Mouse (Mus musculus): ENCODE measurements around the gene Hes7.

Gene Hes7

DNA sequence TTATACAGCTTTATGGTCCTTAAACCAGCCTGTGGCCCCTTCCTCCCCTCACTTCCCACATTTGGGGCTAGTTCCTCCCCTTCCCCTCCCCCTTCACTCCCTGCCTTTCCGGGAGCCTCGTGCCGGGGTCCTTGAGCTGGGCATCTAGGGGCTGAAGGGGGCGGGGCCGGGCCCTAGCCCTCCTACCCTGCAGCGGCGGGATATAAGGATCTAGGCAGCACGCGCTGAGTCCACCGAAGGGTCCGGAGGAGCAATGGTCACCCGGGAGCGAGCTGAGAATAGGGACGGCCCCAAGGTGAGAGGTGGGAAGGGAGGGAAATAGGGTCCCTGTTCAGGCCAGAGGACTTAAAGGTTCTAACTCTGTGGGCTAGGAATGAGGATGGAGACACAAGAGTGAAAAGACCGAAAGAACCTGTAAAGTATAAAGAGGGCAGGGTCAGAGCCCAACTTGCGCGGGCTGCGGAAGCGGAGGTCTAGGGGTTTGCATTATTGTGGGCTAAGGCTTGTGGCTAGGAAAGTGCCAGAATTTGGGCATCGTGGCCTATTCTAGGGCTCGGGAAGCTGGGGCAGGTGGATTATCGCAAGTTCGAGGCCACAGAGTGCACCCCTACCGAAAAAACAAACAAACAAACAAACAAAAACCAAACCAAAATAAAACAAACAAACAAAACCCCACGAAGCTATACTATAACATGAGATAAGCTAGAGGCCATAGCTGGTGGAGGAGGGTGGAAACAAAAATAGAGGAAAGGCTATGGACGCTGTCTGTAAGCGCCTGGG is at the start of gene Hes7:
Gene Hes7 (plus strand): TSS at position 184 of the 780 bp plus-strand sequence.
- in situ Hi-C loops (cut with MseI, MboI), result loop anchor here (5.0 kb wide), 2 partner anchors 53 to 58 kb away; no protein-coding TSS in a partner anchor

DNA sequence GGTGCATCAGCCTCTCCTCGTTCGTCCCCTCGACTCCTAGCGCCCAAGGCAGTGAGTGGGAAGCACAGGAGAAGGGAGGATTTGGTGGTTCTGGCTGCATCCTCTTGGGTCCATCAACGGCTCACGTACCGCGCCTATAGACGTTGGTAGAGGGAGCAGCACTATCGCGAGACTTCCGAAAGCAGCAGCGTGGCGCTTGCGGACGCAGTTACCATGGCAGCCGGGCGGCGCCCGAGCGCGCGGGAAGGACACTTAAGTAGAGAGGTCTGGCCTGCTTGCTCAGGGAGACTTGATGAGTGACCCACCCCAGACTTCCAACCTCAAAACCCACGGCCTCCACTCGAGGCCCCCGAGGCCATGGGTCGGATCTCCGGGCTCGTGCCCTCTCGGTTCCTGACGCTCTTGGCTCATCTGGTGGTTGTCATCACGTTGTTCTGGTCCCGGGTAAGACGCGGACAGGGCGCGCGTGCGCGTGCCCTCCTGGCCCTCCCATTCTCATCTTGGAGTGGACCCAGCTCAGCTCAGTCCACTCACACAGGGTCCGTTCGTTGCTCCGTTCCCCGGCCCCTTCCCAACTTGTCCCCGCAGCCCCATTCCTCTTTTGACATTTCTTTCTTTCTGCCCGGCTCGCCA is 49.5 kb upstream of the Hes7 start, which contains the start of gene Tmem107:
Gene Tmem107 (plus strand): TSS at position 217 of the 633 bp plus-strand sequence.
- in situ Hi-C loops (cut with MseI, MboI), result no loop called here

DNA sequence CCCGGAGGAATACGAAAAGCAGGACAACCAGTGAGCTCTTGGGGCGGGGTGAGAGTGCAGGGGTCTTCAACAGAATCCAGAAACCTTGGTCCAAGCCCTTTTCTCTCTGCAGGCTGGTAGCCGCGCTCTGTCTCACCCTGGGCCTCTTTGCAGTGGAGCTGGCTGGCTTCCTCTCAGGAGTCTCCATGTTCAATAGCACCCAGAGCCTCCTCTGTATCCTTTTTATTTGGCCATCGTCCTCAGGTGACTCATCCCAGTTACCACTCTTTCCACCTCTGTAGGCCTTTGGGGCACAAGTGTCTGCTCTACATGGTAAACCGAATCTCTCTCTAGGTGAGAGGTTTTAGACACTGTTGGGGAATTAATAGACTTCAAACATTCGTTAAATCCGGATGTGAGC is 48.9 kb upstream of the Hes7 start:
- in situ Hi-C loops (cut with MseI, MboI), result no loop called here

DNA sequence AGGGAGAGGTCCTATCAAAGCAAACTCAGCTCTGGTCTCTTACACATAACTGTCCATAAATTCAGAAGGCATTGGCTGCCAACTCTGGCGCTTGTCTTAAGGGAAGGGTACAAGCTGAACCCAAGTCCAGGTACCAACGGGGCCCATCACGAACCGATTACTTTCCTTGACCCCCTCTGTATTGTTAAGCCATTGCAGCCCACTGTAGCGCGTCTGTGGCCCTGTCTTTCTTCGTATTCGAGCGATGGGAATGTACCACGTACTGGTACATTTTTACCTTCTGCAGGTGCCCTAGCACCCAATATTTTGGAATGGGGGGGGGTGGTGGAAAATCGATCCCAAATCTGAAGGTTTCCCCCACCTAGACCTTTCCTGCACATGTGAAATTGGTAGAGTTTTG is 48.0 kb upstream of the Hes7 start:
- in situ Hi-C loops (cut with MseI, MboI), result no loop called here

DNA sequence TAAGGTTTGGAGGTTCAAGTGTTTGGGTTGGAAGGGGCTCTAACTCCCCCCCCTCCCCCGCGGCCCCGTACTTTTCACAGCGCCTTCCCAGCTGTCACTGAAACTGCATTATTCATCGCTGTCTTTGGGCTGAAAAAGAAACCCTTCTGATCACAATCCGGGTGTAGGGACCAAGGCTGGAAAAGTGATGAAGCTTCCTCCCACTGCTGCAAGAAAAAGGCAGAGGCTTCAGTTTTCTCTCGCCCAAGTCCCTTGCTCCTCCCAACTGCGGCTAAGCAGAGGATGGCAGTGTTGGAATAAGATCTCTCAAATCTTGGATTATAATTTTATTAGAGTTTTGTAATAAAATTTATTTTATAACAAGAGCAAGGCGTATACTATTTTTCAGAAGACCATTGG is 47.5 kb upstream of the Hes7 start:
- in situ Hi-C loops (cut with MseI, MboI), result no loop called here

DNA sequence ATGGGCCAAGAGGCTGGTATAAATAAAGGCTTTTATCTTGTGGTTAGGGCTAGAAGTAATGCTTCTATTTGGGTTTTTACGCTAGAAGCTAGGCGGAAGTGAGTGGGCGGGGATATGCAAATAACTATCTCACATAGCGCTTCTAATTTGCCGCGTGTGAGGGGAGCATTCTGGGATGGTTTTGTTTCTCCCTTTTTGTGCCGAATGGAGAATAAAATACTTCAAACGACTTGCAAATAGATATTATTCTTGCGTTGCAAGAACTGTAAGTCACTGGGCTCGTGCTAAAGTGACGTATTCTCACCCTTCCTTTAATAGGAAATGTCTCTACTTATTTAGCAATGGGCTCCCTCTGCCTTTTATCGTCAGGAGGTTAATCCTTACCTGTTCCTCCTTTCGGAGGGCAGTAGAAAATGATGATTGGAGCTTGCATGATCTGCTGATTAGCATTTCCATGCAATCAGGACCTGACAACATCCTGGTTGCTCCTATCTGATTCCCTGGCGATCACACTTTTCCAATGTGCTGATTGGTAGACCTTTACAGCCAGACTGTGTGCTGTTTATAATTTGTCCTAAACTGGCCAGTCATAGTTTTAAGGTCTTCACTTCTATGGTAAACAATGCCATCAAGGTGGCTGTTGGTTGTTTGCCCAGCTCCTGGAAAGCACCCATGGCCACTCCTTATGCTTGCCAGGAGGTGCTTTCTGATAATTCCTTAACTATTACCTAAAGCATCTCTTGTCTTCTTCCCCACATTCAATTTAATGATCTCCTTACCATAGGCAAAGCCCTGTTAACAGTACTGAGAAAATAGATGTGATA is 46.9 kb upstream of the Hes7 start:
- in situ Hi-C loops (cut with MseI, MboI), result no loop called here

DNA sequence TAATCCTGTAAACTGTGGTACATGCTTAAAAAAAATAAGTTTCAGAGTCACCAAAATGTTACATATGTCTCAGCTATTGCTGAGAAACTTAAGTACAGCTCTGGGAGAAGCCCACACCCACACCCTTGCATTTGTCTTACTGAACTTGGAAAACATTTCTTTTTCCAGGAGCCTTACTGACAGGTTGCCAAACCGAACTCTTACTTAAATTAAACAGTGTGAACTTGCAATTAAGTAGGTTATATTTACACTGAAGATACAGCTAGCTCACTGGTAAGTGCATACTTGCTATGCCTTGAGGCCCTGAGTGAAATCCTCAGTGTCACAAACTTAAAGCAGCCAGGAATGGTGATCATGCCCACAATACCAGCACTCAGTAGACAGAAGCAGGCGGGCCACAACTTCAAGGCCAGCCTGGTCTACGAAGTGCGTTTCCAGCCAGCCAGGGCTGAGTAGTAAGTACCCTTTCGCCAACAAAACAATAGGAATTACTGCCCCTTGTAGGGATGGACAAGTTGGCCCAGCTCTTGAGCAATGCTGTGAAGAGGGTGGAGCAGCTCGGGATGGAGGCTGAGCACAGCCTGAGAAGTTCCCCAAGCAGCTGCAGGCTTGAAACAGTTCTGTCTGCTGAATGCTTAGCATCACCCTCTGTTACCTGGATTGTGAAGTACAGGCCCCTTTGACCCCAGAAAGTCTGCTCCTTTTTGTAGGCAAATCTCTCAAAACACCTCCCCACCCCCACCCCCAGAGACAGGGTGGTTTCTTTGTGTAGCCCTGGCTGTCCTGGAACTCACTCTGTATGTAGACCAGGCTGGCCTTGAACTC is 46.0 kb upstream of the Hes7 start:
- in situ Hi-C loops (cut with MseI, MboI), result no loop called here

DNA sequence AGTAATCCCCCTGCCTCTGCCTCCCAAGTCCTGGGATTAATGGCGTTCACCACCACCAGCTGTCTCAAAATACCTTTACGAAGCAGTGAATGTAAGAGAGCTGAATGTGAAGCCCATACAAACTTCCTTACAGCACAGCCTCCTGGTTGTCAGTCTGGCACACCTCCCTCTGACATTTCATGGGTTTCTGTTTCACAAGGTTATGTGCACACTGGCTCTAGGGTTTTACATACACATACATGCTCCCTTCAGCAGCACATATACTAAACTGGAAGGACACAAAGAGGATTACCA is 45.5 kb upstream of the Hes7 start:
- in situ Hi-C loops (cut with MseI, MboI), result no loop called here

DNA sequence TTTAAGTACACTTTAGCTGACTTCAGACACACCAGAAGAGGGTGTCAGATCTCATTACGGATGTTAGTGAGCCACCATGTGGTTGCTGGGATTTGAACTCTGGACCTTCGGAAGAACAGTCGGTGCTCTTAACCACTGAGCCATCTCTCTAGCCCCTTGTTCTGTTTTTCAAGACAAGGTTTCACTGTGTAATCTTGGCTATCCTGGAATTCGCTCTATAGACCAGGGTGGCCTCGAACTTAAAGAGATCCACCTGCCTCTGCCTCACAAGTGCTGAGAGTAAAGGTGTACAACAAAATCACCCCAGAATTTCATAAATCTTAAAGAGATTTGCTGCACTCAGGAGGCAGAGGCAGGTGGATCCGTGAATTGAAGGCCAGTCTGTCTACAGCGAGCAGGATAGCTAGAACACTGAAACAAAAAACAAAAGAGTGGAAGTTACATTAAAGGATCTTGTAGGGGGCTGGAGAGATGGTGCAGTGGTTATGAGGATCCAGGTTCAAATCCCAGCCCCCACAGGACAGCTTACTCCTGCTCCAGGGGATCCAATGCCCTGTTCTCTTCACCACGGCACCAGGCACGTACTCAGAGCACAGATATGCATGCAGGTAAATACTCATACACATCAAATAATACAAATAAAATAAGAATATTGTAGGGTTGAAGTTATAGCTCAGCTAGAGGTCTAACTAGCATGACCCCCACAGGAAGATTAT is 44.3 kb upstream of the Hes7 start:
- in situ Hi-C loops (cut with MseI, MboI), result no loop called here

DNA sequence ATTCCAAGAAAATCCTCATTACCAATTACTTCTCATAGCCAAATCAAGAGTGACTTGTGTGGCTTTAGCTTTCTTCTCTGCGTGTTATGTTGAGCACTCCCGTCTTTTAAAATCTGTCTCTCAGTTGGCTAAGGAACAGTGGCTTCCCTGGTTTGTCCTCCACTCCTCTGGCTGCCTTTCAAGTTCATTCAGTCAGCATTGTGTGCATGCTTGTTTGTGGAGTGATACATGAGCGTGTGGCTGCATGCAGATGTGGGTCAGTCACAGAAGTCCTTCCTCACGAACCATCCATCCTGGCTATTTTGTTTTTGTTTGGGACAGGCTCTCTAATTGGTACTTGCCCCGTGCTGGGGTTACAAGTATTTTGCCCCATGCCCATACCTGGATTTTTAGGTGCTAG is 43.6 kb upstream of the Hes7 start:
- in situ Hi-C loops (cut with MseI, MboI), result no loop called here

DNA sequence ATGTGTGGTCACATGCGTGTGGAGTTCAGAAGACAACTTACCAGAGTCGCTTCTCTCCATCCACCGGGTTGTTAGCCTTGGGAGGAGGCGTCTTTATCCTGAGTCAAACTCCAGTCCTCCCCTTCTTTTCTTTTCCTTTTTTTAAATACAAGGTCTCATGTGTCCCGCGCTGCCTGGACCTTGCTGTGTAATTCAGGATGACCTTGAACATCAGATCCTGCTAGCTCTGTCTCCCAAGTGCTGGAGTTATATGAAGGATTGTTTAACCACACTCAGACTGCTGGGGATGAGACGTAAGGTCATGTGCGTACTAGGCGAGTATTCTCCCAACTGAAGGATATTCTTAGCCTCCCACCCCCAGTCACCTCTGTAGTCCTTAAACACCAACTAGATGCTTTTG is 42.9 kb upstream of the Hes7 start:
- in situ Hi-C loops (cut with MseI, MboI), result no loop called here

DNA sequence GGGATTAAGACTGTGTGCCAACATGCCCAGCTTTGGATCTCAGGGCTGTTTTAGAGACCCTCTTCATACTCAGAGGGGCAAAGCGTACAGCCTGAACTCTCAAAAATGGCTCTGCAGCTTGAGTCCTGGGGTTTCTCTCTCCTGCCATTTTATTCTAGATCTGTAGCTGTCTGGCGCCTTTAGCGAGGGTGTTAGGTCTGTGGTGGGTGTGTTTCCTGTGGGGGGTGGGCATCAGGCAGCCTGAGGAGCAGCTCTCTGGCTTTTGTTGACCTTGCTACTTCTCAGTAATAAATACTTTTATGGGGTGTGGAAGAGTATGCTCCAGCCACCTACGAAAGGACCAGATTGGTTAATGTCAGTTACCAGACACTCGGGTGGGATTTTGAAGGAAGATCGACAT is 42.2 kb upstream of the Hes7 start:
- in situ Hi-C loops (cut with MseI, MboI), result no loop called here

DNA sequence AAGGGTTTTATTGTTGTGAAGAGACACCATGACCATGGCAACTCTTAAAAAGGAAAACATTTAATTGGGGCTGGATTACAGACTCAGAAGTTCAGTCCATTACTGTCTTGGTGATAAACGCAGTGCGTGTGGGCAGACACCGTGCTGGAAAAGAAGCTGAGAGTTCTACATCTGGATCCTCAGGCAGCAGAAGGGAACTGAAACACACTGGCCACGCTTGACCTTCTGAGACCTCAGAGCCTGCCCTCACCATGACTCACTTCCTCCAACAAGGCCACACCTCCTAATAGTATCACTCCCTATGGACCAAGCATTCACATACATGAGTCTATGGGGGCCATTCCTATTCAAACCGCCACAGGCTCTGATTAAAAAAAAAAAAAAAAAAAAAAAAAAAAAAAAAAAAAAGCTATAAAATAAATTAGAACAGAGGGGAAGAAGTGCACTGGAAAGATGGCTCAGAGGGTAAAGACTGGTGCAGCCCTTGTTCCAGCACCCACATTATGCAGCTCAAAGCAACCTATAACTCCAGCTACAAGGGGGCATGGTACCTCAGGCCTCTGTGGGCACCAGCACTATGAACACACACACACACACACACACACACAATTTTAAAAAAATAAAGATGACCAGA is 41.3 kb upstream of the Hes7 start:
- in situ Hi-C loops (cut with MseI, MboI), result no loop called here

DNA sequence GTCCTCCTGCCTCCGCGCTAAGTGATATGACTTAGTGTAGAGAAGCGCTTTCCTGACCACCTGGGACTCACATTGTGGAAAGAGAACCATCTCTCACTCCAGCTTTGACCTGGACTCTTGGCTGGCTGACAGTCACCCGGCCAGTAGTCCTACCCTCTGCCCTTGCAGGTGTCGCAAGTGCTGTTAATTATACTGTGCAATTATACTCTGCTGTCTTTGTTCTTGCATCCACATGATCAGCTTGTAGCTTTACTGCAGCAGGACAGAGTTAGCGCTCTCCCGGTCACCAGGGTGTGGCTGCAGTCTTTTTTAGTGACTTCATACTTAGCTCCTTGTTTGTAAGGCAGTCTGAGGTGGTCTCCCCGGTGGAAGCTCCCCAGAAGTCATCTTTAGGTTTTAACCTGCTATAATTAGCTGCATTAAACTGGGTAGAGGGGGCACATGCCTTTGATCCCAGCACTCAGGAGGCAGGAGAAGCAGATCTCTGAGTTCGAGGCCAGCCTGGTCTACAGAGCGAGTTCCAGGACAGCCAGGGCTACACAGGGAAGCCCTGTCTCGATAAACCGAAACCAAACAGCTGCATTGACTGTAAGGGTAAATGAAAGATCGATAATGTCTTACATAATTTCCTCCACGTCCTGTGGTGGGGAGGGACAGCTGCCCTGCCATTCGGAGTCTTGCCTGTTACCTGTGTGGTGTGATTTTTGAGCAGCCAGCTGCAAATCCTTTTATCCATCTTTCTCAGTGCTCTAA is 39.9 kb upstream of the Hes7 start:
- in situ Hi-C loops (cut with MseI, MboI), result no loop called here

DNA sequence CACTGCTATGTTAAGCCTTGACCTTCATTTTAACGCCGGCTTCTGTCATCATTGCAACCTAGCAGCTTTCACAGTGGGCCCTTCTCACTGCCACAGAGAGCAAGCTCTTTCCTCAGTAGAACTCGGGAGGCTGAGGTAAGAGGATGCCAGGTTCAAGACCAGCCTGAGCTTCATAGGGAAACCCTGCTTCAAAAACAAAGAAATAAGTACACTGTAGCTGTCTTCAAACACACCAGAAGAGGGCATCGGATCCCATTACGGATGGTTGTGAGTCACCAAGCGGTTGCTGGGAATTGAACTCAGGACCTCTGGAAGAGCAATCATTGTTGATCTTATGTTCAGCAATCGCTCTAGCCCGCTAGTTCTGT is 39.4 kb upstream of the Hes7 start:
- in situ Hi-C loops (cut with MseI, MboI), result no loop called here

DNA sequence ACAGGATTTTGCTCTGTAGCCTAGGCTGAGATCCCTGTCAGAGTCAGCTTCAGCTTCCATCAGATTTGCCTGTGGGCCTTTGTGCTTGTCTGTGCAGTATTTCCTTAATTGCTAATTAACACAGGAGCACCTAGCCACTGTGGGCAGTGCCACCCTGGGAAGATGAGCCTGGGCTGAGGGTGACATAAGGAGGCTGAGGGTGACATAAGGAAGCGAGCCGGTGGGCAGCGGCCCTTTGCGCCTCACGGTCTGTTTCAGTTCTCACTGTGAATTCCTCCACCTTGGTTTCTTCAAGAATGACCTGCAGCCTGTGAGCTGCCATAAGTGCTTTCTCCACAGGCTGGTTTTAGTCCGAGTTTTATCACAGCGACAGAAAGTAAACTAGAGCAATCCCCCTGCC is 38.6 kb upstream of the Hes7 start:
- in situ Hi-C loops (cut with MseI, MboI), result no loop called here

DNA sequence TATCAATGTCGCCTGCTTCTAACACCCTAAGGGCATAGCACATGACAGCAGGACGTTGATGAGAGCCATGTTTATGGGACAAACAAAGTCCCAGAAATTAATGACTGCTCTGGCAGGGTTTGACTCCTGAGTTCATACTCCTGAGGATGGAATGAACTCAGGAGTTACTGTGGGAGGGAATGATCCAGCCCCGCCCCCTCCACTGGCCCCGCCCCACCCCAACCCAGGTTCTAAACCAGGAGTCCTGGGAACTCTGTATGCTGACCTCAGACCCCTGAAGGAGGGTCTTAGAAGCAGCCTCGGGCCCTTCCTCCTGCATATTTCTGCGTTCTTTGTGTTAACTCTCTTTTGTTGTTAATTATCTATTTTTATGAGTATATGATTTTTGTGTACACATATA is 34.6 kb upstream of the Hes7 start:
- in situ Hi-C loops (cut with MseI, MboI), result no loop called here

DNA sequence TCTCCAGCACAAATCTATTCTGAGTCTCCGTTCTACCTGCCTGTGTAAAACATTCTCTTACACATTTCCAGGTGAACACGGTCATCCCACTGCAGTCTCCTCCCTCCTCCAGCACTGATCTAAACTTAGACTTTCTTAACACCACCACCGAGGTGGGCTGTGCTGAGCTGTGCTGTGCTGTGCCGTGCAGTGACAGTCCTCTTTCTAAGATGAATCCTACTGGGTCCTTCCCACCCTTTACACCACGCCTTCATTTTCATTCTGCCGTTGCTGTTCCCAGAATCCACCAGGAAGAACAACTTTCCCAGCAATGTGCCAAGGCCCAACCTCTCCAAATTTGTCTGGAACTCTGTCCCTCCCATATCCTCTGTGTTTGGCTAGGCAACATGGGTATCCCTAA is 33.8 kb upstream of the Hes7 start:
- in situ Hi-C loops (cut with MseI, MboI), result no loop called here

DNA sequence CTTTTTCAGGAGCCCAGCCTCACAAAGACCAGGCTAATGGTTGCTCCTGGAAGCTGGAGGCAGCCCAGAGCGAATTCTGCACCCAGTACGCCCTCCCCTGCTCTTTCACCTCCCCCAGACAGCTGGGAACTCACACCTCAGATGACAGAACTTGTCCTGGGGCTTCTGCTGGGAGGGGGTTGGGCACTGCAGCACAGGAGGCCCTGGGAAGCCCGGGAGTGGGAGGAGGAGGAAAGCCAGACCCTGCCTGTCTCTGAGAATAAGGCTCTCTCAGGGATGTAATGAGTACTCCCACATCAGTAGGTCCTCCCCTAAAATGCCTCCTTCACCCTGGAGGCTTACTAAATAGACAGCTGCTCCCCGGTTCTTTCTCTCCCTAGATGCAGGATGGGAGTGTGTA is 33.1 kb upstream of the Hes7 start:
- in situ Hi-C loops (cut with MseI, MboI), result no loop called here

DNA sequence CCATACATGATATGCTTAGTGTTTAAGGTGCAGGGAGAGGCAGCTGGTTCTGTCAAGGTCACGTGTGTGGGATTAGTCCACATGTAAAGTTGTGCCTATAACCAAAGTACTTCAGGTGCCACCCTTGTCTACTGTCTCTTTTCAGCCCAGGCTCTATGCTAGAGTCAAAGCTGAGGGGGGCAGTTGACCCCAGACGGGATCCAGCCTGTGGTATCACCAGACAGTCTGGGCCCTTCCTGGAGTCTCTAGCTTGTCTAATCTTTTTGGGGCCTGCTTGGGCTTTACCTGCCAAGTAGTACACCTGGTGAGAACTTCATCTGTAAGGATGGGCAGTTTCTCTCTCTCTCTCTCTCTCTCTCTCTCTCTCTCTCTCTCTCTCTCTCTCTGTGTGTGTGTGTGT is 32.6 kb upstream of the Hes7 start:
- in situ Hi-C loops (cut with MseI, MboI), result no loop called here

Measured in mouse trophoblast stem cell (cell line).